Mouse (Mus musculus): ENCODE measurements around the gene 6030452D12Rik. TPM values are rescaled to one million over a fixed set of nuclear protein-coding genes. Genes with fewer than 3 reads are reported as not detected.

Gene 6030452D12Rik
- total and polyA plus RNA-seq, 3 experiments: not detected

DNA sequence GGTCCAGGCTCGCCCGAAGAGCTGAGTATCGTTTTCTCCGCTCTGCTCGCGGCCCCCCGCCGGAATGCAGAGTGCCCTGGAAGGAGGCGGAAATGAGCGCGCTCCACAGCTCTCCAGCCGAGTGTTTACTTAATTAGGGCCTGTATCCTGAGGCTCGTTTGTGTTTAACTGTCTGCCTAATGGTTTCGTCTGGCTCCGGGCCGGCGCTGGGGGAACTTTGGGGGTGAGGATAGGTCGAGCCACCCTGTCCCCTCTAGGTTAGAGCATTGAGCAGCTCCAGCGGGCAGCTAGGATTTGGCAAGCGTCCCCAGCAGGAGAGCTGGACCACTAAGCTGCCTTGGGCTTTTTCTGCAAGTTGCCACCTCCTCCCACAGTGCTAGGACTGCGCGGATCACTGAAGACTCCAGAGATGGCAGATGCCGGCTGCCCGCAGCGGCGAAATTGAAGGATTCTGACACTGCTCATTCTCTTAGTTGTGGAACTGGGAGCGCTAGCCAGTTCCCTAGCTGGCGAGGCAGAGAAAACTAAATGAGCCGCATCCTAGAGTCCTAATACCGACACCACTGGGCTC lies 7.5 kb downstream of the 6030452D12Rik start:
- Histone ChIP-seq H3K4me3 (peak overlapping the region; percentile 32), H3K36me3 (ENCODE audit: control insufficient read depth, insufficient read depth, low read length) (no peaks in the 10 kb centered on the region), H3K27me3 (ENCODE audit: control insufficient read depth, insufficient read depth, low read length) (peaks cover 15% of the 10 kb centered on the region), H3K4me1 (ENCODE audit: control insufficient read depth, insufficient read depth, low read length) (peaks cover 1% of the 10 kb centered on the region), H3K27ac (no peak overlapping the region), H3K9ac (ENCODE audit: low read depth, low read length) (no peak overlapping the region), H3K79me2 (replicated peaks; ENCODE audit: control insufficient read depth, insufficient read depth, low read length) (no peaks in the 10 kb centered on the region)
- DNase-seq: peak in 1 of 2 experiments; percentile 30
- intact Hi-C loops (cut with DNase I): no loop called here
- TF ChIP-seq POLR2A (IDR thresholded peaks at IDR 0.05; ENCODE audit: insufficient read depth, low read depth, low read length) (no peak), EP300 (IDR thresholded peaks at IDR 0.05; ENCODE audit: insufficient read depth, low read depth, low read length) (no peak)
- 8% methylated on average over 30 of the region's 30 CpGs for WGBS

DNA sequence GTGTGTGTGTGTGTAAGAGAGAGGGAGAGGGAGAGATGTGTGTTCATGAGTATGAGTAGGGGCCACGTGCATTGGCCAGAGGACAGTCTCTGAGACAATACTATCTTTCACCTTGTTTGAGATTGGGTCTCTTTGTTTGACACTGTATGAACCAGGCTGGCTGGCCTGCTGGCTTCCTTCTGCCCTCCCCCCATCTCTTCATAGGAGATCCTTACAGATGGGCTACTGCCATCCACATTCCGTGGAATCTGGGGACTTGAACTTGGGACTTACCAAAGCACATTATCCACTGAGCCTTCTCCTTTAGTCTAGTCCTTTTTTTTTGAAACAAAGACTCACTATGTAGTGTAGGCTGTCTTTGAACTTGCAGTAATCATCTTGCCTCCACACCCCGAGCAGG lies 8.1 kb downstream of the 6030452D12Rik start:
- Histone ChIP-seq H3K36me3 (ENCODE audit: control insufficient read depth, insufficient read depth, low read length) (no peaks in the 10 kb centered on the region), H3K9ac (ENCODE audit: low read depth, low read length) (no peak overlapping the region), H3K27me3 (ENCODE audit: control insufficient read depth, insufficient read depth, low read length) (peaks cover 15% of the 10 kb centered on the region), H3K27ac (no peak overlapping the region), H3K4me3 (no peak overlapping the region), H3K4me1 (ENCODE audit: control insufficient read depth, insufficient read depth, low read length) (peaks cover 1% of the 10 kb centered on the region), H3K79me2 (replicated peaks; ENCODE audit: control insufficient read depth, insufficient read depth, low read length) (no peaks in the 10 kb centered on the region)
- intact Hi-C loops (cut with DNase I): no loop called here
- TF ChIP-seq POLR2A (IDR thresholded peaks at IDR 0.05; ENCODE audit: insufficient read depth, low read depth, low read length) (no peak), CTCF (IDR thresholded peaks at IDR 0.05) (no peak), EP300 (IDR thresholded peaks at IDR 0.05; ENCODE audit: insufficient read depth, low read depth, low read length) (no peak)
- DNase-seq: peak in 1 of 2 experiments; percentile 4
- WGBS: 65% methylated on average over 3 of the region's 3 CpGs

DNA sequence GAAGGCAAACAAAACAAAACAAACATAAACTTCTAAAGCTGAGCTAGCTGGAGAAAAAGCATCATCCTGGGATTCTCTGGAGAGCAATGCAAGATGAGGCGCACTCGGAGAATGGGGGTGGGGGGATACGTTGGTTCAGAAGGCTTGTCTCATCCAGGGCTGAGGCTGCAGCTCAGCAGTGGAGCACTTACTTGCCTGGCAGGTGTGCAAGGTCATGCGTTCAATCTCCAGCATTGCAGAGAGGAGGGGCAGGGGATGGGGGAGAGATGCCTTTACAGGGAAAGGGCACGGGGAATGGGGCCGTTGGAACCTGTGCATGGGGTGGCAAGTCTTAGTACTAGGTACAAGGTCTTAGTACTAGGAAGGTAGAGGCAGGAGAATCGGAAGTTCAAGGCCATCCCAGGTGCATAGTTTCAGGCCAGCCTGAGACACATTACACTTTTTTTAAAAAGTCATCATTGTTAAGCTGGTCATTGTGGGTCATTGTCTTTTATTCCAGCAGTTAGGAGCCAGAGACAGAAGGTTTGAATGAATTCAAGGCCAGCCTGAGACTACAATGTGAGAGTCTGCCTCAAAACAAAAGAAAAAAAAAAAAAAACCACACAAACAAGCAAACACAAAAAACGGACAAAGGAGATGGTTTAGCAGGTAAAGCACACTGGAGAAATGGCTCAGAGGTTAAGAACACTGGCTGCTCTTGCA lies 8.9 kb downstream of the 6030452D12Rik start:
- 90% methylated on average over 8 of the region's 8 CpGs for WGBS
- H3K9ac ChIP-seq (ENCODE audit: low read depth, low read length): no peak overlapping the region
- TF ChIP-seq POLR2A (IDR thresholded peaks at IDR 0.05; ENCODE audit: insufficient read depth, low read depth, low read length): no peak
- TF ChIP-seq CTCF (IDR thresholded peaks at IDR 0.05): no peak
- TF ChIP-seq EP300 (IDR thresholded peaks at IDR 0.05; ENCODE audit: insufficient read depth, low read depth, low read length): no peak
- no peak overlapping the region for H3K27ac ChIP-seq
- H3K79me2 ChIP-seq (replicated peaks; ENCODE audit: control insufficient read depth, insufficient read depth, low read length): no peaks in the 10 kb centered on the region
- intact Hi-C loops (cut with DNase I): no loop called here
- H3K36me3 ChIP-seq (ENCODE audit: control insufficient read depth, insufficient read depth, low read length): no peaks in the 10 kb centered on the region
- H3K27me3 ChIP-seq (ENCODE audit: control insufficient read depth, insufficient read depth, low read length): peaks cover 15% of the 10 kb centered on the region
- H3K4me1 ChIP-seq (ENCODE audit: control insufficient read depth, insufficient read depth, low read length): peaks cover 1% of the 10 kb centered on the region
- no peak overlapping the region for H3K4me3 ChIP-seq
- no peak for DNase-seq

DNA sequence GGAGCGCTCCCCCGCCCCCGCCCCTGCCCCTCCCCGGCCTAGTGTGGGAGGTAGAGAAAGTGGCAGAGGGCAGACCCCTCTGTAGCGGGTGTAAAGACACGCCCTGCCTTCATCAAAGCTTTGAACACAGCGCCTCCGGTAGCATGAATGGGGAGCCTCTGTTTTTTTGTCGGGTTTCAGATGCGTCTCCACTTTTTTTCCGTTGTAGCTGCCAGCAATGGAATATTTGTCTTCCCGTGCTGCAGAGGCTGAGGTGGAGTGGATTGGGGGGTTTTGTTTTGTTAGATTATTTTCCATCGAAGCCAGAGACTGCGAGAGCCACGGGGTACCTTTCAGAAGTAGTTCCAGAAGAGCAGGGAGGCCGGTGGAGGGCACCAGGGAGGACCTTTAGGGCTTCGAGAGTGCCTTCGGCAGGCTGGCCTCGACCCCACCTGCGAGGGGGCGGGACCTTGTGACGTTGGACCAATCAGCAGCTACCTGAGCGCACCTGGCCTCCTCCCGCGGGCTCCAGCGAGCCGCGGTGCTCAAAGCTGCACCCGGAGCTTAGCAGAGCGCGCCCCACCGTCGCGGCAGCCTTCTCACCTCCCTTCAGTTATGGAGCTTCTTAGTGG lies 10.1 kb downstream of the 6030452D12Rik start, which contains the start of gene Cdh3:
Gene Cdh3 (plus strand): TSS at position 527 of the 611 bp plus-strand sequence.
- no peaks in the 10 kb centered on the region for H3K79me2 ChIP-seq (replicated peaks; ENCODE audit: control insufficient read depth, insufficient read depth, low read length)
- intact Hi-C loops (cut with DNase I): no loop called here
- peaks cover 1% of the 10 kb centered on the region for H3K4me1 ChIP-seq (ENCODE audit: control insufficient read depth, insufficient read depth, low read length)
- peak; percentile 39 to 40 for DNase-seq
- H3K27ac ChIP-seq: no peak within 1 kb of the TSS
- peaks cover 15% of the 10 kb centered on the region for H3K27me3 ChIP-seq (ENCODE audit: control insufficient read depth, insufficient read depth, low read length)
- no peak within 1 kb of the TSS; the same call in 1 of the 2 replicates for H3K9ac ChIP-seq (ENCODE audit: low read depth, low read length)
- 2% methylated on average over 34 of the region's 34 CpGs for WGBS
- no peaks in the 10 kb centered on the region for H3K36me3 ChIP-seq (ENCODE audit: control insufficient read depth, insufficient read depth, low read length)
- TF ChIP-seq EP300 (IDR thresholded peaks at IDR 0.05; ENCODE audit: insufficient read depth, low read depth, low read length): no peak
- TF ChIP-seq CTCF (IDR thresholded peaks at IDR 0.05): no peak
- no peak for TF ChIP-seq POLR2A (IDR thresholded peaks at IDR 0.05; ENCODE audit: insufficient read depth, low read depth, low read length)
- peak within 1 kb of the TSS; percentile 36 for H3K4me3 ChIP-seq

DNA sequence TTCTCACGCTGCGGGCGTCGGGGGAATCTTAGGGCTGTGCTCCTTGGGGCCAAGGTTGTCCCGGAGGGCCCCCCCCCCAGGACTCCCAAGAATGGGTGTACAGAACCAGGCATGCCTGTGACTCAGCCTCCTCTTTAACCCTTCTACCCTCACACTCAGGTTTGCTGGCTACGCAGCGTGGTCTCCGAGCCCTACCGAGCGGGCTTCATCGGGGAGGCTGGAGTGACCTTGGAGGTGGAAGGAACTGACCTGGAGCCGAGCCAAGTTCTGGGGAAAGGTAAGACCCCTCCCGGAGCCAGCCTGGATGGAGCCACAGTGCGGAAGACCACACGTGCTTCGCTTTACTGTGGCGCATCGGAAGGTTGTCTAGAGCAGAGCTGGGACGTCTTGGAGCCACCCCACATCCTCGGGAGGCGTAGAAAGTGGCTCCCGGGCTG lies 10.8 kb downstream of the 6030452D12Rik start:
- DNase-seq: peak in 1 of 2 experiments; percentile 19
- TF ChIP-seq EP300 (IDR thresholded peaks at IDR 0.05; ENCODE audit: insufficient read depth, low read depth, low read length) (no peak), POLR2A (IDR thresholded peaks at IDR 0.05; ENCODE audit: insufficient read depth, low read depth, low read length) (no peak), CTCF (IDR thresholded peaks at IDR 0.05) (no peak)
- Histone ChIP-seq H3K79me2 (replicated peaks; ENCODE audit: control insufficient read depth, insufficient read depth, low read length) (no peaks in the 10 kb centered on the region), H3K27me3 (ENCODE audit: control insufficient read depth, insufficient read depth, low read length) (peaks cover 15% of the 10 kb centered on the region), H3K9ac (ENCODE audit: low read depth, low read length) (no peak overlapping the region), H3K4me1 (ENCODE audit: control insufficient read depth, insufficient read depth, low read length) (peaks cover 1% of the 10 kb centered on the region), H3K27ac (no peak overlapping the region), H3K4me3 (peak overlapping the region; percentile 23; the same call in 1 of the 2 replicates), H3K36me3 (ENCODE audit: control insufficient read depth, insufficient read depth, low read length) (no peaks in the 10 kb centered on the region)
- WGBS: 2% methylated on average over 22 of the region's 22 CpGs
- intact Hi-C loops (cut with DNase I): no loop called here
